Mouse (Mus musculus): ENCODE data around the gene Ccr4.

DNA sequence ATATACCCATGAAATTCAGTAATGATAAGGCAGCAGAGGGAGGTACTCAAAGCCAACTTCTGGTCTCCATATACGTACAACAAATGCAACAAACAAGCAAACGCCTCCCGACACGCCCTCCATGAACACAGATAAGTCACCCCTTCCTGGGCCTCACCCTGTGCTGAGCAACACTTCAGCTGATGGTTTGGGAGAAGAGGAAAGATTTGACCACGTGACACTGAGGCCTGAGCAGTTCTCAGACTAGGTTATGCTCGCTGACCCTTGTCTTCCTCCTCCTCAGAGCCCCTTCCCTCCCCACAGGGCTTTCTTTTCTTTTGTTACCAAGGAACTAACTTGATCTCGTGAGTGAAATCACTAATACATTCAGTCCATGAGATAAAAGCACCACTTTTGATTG, 37.8 kb downstream of the Ccr4 start:
- TF ChIP-seq CTCF (IDR thresholded peaks at IDR 0.05; ENCODE audit: low read depth) = no peak
- TF ChIP-seq EP300 (IDR thresholded peaks at IDR 0.05; ENCODE audit: low read depth) = no peak

Data from liver, postnatal 0 days (tissue).